Mouse (Mus musculus) thymus, adult 2 months (tissue): ENCODE data around the gene Cerkl. TPM values are rescaled to one million over a fixed set of nuclear protein-coding genes. Genes with fewer than 3 reads are reported as not detected.

Experiments used
- DNase-seq: peaks from one replicate; pipeline ENCODE4 v3.0.0; 2021
- H3K27ac ChIP-seq: fragments of 200-500 bp; 2 replicates; pipeline ENCODE4 v1.5.1; 2012; ENCODE audit warnings: low read length, control low read depth; ENCODE audit not compliant: control insufficient read depth, insufficient read depth
- H3K27me3 ChIP-seq: fragments of 200-500 bp; 2 replicates; pipeline ENCODE4 v1.6.1; 2012; ENCODE audit warnings: mild to moderate bottlenecking, low read length, moderate library complexity, mixed read lengths; ENCODE audit not compliant: control insufficient read depth, insufficient read depth
- H3K36me3 ChIP-seq: fragments of 200-500 bp; 2 replicates; pipeline ENCODE4 v1.6.1; 2012; ENCODE audit warnings: mild to moderate bottlenecking, low read length, moderate library complexity; ENCODE audit not compliant: control insufficient read depth, insufficient read depth
- H3K4me1 ChIP-seq: fragments of 200-500 bp; replicated peaks from 2 replicates; pipeline ENCODE4 v1.6.1; 2012; ENCODE audit warnings: low read length; ENCODE audit not compliant: control insufficient read depth, insufficient read depth
- H3K4me3 ChIP-seq: fragments of 200-500 bp; 2 replicates; pipeline ENCODE4 v1.5.1; 2012; ENCODE audit warnings: mild to moderate bottlenecking, low read length, control low read depth, moderate library complexity; ENCODE audit not compliant: control insufficient read depth, insufficient read depth
- CTCF ChIP-seq: fragments of 200-500 bp; IDR thresholded peaks from 2 replicates; pipeline ENCODE4 v1.5.1; 2012; ENCODE audit warnings: mild to moderate bottlenecking, control low read depth, low read length, moderate library complexity, borderline replicate concordance; ENCODE audit not compliant: control insufficient read depth, poor library complexity, insufficient read depth; ENCODE audit errors: extremely low read depth
- POLR2A ChIP-seq: fragments of 200-500 bp; IDR thresholded peaks from 2 replicates; pipeline ENCODE4 v1.6.1; 2012; ENCODE audit warnings: mild to moderate bottlenecking, low read length, control low read depth, moderate library complexity; ENCODE audit not compliant: control insufficient read depth, poor library complexity, insufficient read depth; ENCODE audit errors: extremely low read depth
- WGBS: fragments of 180-500 bp; shearing (Covaris S2); methylation state at CpG from one replicate; pipeline ENCODE4 v1.1.7; 2018; 5-methylcytosine and 5-hydroxymethylcytosine counted together
- polyA plus RNA-seq: library from polyadenylated mRNA; depleted of rRNA; stranded (reverse); fragments of >200 nt; gene quantifications from 2 replicates; pipeline ENCODE4 v1.2.3, GENCODE M21; 2012

Cerkl gene
- polyA plus RNA-seq, 1 experiment, result 1.6 TPM

- no peak for TF ChIP-seq CTCF
- no peak for TF ChIP-seq POLR2A
- WGBS, result 3% methylated on average over 2 of the region's 2 CpGs
- peaks cover 18% of the 10 kb centered on the region; the same call in 1 of the 2 replicates for H3K27me3 ChIP-seq
- no peak overlapping the region for H3K4me3 ChIP-seq
- no peaks in the 10 kb centered on the region for H3K4me1 ChIP-seq
- DNase-seq, result no peak
- no peaks in the 10 kb centered on the region for H3K36me3 ChIP-seq
- no peak overlapping the region for H3K27ac ChIP-seq
Observed at GRCm38 (mm10) chr2:79460586-79460985, 4.0 kb upstream of the Cerkl start.

- no peak for TF ChIP-seq CTCF
- TF ChIP-seq POLR2A, result no peak
- no peak overlapping the region for H3K27ac ChIP-seq
- H3K36me3 ChIP-seq, result no peaks in the 10 kb centered on the region
- no peak for DNase-seq
- WGBS, result 15% methylated on average over 14 of the region's 14 CpGs
- H3K27me3 ChIP-seq, result peaks cover 19% of the 10 kb centered on the region; the same call in 1 of the 2 replicates
- H3K4me1 ChIP-seq, result no peaks in the 10 kb centered on the region
- no peak overlapping the region for H3K4me3 ChIP-seq
Observed at GRCm38 (mm10) chr2:79460107-79460506, 3.5 kb upstream of the Cerkl start.

GRCm38 (mm10) chr2:79459061-79460045, 2.8 kb upstream of the Cerkl start:
- WGBS, result 11% methylated on average over 44 of the region's 44 CpGs
- no peak for DNase-seq
- TF ChIP-seq CTCF, result no peak
- TF ChIP-seq POLR2A, result no peak
- H3K27me3 ChIP-seq, result peaks cover 20% of the 10 kb centered on the region; the same call in 1 of the 2 replicates
- no peaks in the 10 kb centered on the region for H3K4me1 ChIP-seq
- no peak overlapping the region for H3K27ac ChIP-seq
- no peaks in the 10 kb centered on the region for H3K36me3 ChIP-seq
- H3K4me3 ChIP-seq, result no peak overlapping the region

GRCm38 (mm10) chr2:79457932-79458331, 1.3 kb upstream of the Cerkl start:
- TF ChIP-seq CTCF (no peak), POLR2A (no peak)
- H3K36me3 ChIP-seq, result no peaks in the 10 kb centered on the region
- H3K27ac ChIP-seq, result no peak overlapping the region
- peaks cover 20% of the 10 kb centered on the region; the same call in 1 of the 2 replicates for H3K27me3 ChIP-seq
- DNase-seq, result no peak
- no peak overlapping the region for H3K4me3 ChIP-seq
- WGBS, result 33% methylated on average over 3 of the region's 3 CpGs
- H3K4me1 ChIP-seq, result no peaks in the 10 kb centered on the region

GRCm38 (mm10) chr2:79457434-79457833, 849 bp upstream of the Cerkl start:
- TF ChIP-seq CTCF (no peak), POLR2A (no peak)
- no peak overlapping the region for H3K27ac ChIP-seq
- H3K36me3 ChIP-seq, result no peaks in the 10 kb centered on the region
- peaks cover 20% of the 10 kb centered on the region; the same call in 1 of the 2 replicates for H3K27me3 ChIP-seq
- no peak for DNase-seq
- H3K4me1 ChIP-seq, result no peaks in the 10 kb centered on the region
- 61% methylated on average over 3 of the region's 3 CpGs for WGBS
- H3K4me3 ChIP-seq, result no peak overlapping the region

GRCm38 (mm10) chr2:79455646-79456045, 939 bp downstream of the Cerkl start:
- no peak overlapping the region for H3K27ac ChIP-seq
- DNase-seq, result no peak
- TF ChIP-seq POLR2A, result no peak
- TF ChIP-seq CTCF, result no peak
- H3K36me3 ChIP-seq, result no peaks in the 10 kb centered on the region
- no peaks in the 10 kb centered on the region for H3K4me1 ChIP-seq
- peaks cover 20% of the 10 kb centered on the region; the same call in 1 of the 2 replicates for H3K27me3 ChIP-seq
- no peak overlapping the region for H3K4me3 ChIP-seq
- 16% methylated on average over 10 of the region's 10 CpGs for WGBS
